Mouse (Mus musculus) inflammation-experienced regulatory T-cells, adult 16 weeks (primary cell): ENCODE data around the gene Elf1. TPM values are rescaled to one million over a fixed set of nuclear protein-coding genes. Genes with fewer than 3 reads are reported as not detected.

Experiments
- polyA plus RNA-seq: library from polyadenylated mRNA; unstranded; fragments of 100-300 nt; shearing (Covaris generic); gene quantifications from one replicate; pipeline ENCODE4 v1.2.1, GENCODE M21; 2017

Gene Elf1
- 205 TPM for polyA plus RNA-seq

DNA sequence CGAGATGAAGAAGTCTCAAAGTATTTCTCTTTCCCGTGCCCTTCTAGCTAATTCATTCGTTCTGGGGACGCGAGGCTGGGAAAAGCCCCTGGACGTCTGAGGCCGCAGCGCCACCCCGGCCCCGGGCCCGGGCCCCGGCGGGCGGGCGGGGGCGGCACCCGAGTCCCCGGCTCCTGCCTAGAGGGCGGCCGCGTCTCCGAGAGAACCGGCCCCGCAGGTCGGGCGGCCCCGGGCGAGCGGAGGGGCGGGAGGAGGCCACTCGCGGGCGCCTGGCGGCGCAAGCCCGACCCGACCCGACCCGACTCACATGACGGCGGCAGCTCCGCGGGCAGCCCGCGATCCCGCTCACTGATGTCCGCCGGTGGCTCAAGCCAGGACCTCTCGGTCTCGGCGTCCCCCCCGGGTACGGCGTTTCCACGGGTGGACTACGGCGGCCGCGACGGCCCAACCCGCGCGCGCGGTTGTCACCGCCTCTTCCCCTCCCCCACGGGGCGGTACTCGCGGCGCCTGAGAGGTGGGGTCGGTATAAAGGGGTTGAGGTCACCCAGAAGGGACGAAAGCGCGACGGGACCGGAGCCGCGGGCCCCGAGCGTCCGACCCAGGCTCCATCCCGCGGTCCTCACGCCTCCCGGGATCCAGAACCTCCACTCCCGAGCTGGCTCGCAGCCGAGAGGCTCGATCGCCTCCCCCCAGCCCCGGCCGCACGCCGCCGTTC is at the start of gene Elf1:
TSS of gene Elf1 (plus strand) at position 571 of the 715 bp plus-strand sequence.

GRCm38 (mm10) chr14:79451681-79452590 is 29.1 kb upstream of the Elf1 start, which contains the start of gene Kbtbd6:
Gene Kbtbd6 (plus strand): TSS chr14:79451835.

DNA sequence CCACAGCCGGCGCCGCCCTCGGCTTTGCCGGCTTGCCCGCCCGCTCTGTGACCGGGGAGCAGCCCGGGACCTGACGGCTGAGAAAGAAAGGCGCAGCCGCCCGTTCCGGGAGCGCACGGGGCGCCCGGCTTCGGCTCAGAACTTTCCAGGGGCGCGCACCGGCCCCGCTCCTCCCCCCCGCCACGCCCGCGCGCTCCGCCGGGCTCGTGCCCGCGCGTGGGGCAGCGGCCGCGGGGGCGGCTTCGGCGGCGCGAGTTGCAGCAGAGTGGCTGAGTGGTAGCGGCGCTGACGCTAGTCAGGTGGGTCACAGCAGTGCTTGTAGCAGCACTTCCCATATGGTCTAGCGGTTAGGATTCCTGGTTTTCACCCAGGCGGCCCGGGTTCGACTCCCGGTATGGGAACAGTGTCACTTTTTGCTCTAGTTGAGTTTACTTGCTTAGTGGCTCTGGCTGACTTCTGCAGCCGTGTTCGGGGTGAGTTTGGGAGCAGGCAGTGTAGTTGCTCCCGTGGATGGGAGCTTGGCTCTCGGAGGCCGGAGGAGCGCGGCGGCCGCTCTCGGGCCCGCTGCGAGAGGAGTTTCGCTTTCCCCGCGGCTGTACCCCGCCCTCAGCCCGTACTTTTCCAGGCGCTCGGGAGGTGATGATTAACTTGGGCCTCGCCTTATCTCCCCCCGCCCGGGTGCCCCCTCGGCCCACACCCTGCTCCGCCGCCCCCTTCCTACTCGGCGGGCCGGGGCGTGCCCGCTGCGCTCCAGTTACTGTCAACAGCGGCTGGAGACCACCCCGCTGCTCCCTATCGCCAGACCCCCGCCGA is 551 bp downstream of the Elf1 start, which contains the start of gene Wbp4:
TSS of gene Wbp4 (minus strand) at position 182 of the 813 bp plus-strand sequence.

DNA sequence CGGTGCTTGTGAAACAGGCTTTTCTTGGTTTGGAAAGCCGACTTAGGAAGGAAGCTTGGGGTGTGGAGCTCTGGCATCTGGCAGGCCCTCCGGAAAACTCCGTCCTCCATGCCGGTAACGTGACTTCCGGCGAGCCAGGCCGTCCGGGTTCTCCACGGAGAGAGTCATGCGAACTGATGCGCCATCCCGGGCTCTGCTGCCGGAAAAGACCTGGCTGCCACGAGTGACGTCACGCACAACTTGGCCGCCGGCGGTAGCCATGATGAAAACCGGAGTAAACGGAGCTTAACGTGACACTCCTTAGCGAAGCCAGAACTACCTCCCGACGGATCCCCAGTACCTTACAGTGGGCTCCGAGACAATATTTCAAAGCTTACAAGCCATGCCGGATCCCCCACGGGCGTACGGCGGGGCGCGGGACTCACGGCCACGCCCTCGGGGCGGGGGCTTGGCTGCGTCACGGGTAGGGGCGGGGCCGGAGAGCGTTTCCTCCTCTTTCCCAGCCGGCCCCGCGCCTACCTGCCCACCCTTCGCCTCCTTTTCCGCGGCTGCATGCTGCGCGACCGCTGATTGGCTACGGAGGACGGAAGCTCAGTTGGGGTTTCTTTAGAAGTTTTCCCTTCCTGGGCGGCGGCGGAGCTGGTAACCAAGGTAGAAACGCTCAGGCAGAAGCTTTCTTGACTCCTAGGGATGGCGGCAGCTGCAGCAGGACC is 106.3 kb downstream of the Elf1 start, which contains the start of gene Sugt1:
TSS of gene Sugt1 (plus strand) at position 553 of the 713 bp plus-strand sequence.

Other genes with a start within 250 kb of the Elf1 start
- not detected for gene Zfp957, start 233.8 kb upstream of the Elf1 start, polyA plus RNA-seq
- 10.6 TPM for gene Rgcc, start 179.5 kb upstream of the Elf1 start, polyA plus RNA-seq
- gene Naa16, start 90.4 kb upstream of the Elf1 start, polyA plus RNA-seq, result 74.2 TPM
- gene Mtrf1, start 83.4 kb upstream of the Elf1 start, polyA plus RNA-seq, result 6.2 TPM
- gene Kbtbd7, start 54.7 kb upstream of the Elf1 start, polyA plus RNA-seq, result 3.2 TPM
- 0.21 TPM for gene Kbtbd6, start 29.4 kb upstream of the Elf1 start, polyA plus RNA-seq
- 38.8 TPM for gene Wbp4, start 326 bp downstream of the Elf1 start, polyA plus RNA-seq
- gene Sugt1, start 106.5 kb downstream of the Elf1 start, polyA plus RNA-seq, result 122 TPM
- gene Cnmd, start 181.0 kb downstream of the Elf1 start, polyA plus RNA-seq, result not detected